In the genomic region with DNA sequence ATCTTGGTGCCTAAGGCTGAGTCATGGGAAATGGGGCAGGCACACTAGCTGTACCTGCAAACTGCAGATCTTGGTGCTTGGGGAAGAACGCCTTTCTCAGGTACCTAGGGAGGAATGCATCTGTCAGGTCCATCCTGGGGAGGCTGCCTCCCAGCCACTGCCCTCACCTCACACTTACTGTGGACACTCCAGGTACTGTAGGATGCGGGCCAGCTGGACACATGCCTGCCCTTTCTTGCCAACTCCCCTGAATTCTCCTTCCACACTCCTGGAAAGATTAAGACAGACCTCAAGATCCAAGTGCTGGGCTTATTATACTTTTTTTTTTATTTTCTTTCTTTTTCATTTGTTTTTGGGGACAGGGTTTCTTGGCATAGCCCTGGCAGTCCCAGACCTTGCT, we compare ENCODE assay signal across 15 mouse cellular contexts. TPM values are rescaled to one million over a fixed set of nuclear protein-coding genes. Genes with fewer than 3 reads are reported as not detected.
DNase-seq lines count a peak whose midpoint lies in the region; ATAC-seq lines count a peak whose summit lies in the region.
"Had no signal": no experiment of that assay in that cellular context is flagged by ENCODE, and none has a peak within 500 bp of the region (broad histone marks: within the 10 kb centered on the region; RNA-seq: fewer than 3 reads in every experiment).

No protein-coding gene starts in this region.

- peaks cover 23% of the 10 kb centered on the region for H3K4me1 ChIP-seq in heart, embryonic 13.5 days
- H3K4me1 ChIP-seq in limb, embryonic 13.5 days: peaks cover 23% of the 10 kb centered on the region
- H3K4me1 ChIP-seq in limb, embryonic 10.5 days: peaks cover 28% of the 10 kb centered on the region
- peaks cover 21% of the 10 kb centered on the region for H3K4me1 ChIP-seq in embryonic facial prominence, embryonic 10.5 days

- WGBS in heart, embryonic 13.5 days: 96% methylated on average over 2 of the region's 2 CpGs
- 95% methylated on average over 2 of the region's 2 CpGs for WGBS in limb, embryonic 13.5 days
- 92% methylated on average over 2 of the region's 2 CpGs for WGBS in limb, embryonic 10.5 days
- 95% methylated on average over 2 of the region's 2 CpGs for WGBS in embryonic facial prominence, embryonic 10.5 days

- intact Hi-C loops in heart, postnatal 36 days (cut with DNase I): no loop called here

- 0 out of 2 replicates have a peak, but pooled peaks cover 4% of the 10 kb centered on the region for H3K9me3 ChIP-seq in heart, embryonic 13.5 days
- 0 out of 2 replicates have a peak, but pooled peaks cover 4% of the 10 kb centered on the region for H3K9me3 ChIP-seq in limb, embryonic 13.5 days
- H3K9me3 ChIP-seq in limb, embryonic 10.5 days (replicated peaks): no peaks in the 10 kb centered on the region
- peaks cover 7% of the 10 kb centered on the region; the same call in 1 of the 2 replicates for H3K9me3 ChIP-seq in embryonic facial prominence, embryonic 10.5 days
- H3K9me3 ChIP-seq: neural tube, embryonic 13.5 days had no signal

- H3K4me2 ChIP-seq in heart, embryonic 13.5 days: peak overlapping the region; percentile 85; the same call in 1 of the 2 replicates
- H3K4me2 ChIP-seq in limb, embryonic 13.5 days (replicated peaks): peak overlapping the region; percentile 90

- no peak overlapping the region for H3K9ac ChIP-seq in heart, embryonic 13.5 days
- no peak overlapping the region for H3K9ac ChIP-seq in limb, embryonic 13.5 days
- H3K9ac ChIP-seq: liver, embryonic 14.5 days had no signal

- no peak overlapping the region for H3K27ac ChIP-seq in heart, embryonic 13.5 days (replicated peaks)
- H3K27ac ChIP-seq in limb, embryonic 13.5 days: no peak overlapping the region
- H3K27ac ChIP-seq in limb, embryonic 10.5 days: no peak overlapping the region
- H3K27ac ChIP-seq in embryonic facial prominence, embryonic 10.5 days (replicated peaks): no peak overlapping the region
- H3K27ac ChIP-seq: hindbrain, postnatal 0 days; kidney, postnatal 0 days; liver, embryonic 14.5 days; neural tube, embryonic 13.5 days had no signal

- peaks cover 48% of the 10 kb centered on the region for H3K36me3 ChIP-seq in heart, embryonic 13.5 days
- H3K36me3 ChIP-seq in limb, embryonic 13.5 days: peaks cover 52% of the 10 kb centered on the region
- H3K36me3 ChIP-seq in limb, embryonic 10.5 days: peaks cover 54% of the 10 kb centered on the region
- H3K36me3 ChIP-seq in embryonic facial prominence, embryonic 10.5 days (replicated peaks): peaks cover 54% of the 10 kb centered on the region

- no peaks in the 10 kb centered on the region for H3K27me3 ChIP-seq in heart, embryonic 13.5 days (replicated peaks)
- H3K27me3 ChIP-seq in limb, embryonic 13.5 days: no peaks in the 10 kb centered on the region
- no peaks in the 10 kb centered on the region for H3K27me3 ChIP-seq in limb, embryonic 10.5 days (ENCODE audit: low read depth, poor library complexity, severe bottlenecking)
- H3K27me3 ChIP-seq in embryonic facial prominence, embryonic 10.5 days (replicated peaks; ENCODE audit: low read depth, poor library complexity, severe bottlenecking): no peaks in the 10 kb centered on the region; the same call in 1 of the 2 replicates
- H3K27me3 ChIP-seq: heart, embryonic 12.5 days; neural tube, embryonic 13.5 days had no signal

- no peak for DNase-seq in heart, postnatal 36 days
- DNase-seq in limb, embryonic 10.5 days (ENCODE audit: low spot score): no peak
- DNase-seq in cerebellum, postnatal 14 days: peak; percentile 37 to 60
- DNase-seq in embryonic facial prominence, embryonic 10.5 days (ENCODE audit: low spot score): no peak
- DNase-seq in lung, adult 18-20 months: no peak
- DNase-seq: lung, postnatal 14 days; thymus, postnatal 25 days had no signal

- ATAC-seq in heart, embryonic 13.5 days (ENCODE audit: extremely low read depth, insufficient number of reproducible peaks, low FRiP score, low TSS enrichment): no peak
- ATAC-seq in limb, embryonic 13.5 days (ENCODE audit: low FRiP score, low read depth): no peak
- ATAC-seq: forebrain, embryonic 14.5 days; hindbrain, postnatal 0 days had no signal

- H3K4me3 ChIP-seq in heart, embryonic 13.5 days: no peak overlapping the region
- no peak overlapping the region for H3K4me3 ChIP-seq in limb, embryonic 13.5 days
- no peak overlapping the region for H3K4me3 ChIP-seq in limb, embryonic 10.5 days
- peak overlapping the region; percentile 77; the same call in 1 of the 2 replicates for H3K4me3 ChIP-seq in embryonic facial prominence, embryonic 10.5 days

RNA-seq across cellular contexts. Expression of gene Spout1, which starts 1.7 kb away (rescaled TPM):
- polyA plus RNA-seq in heart, embryonic 13.5 days (2015; fragmentation: Nextera tagmentation; extraction: Ambion mirVana): 33.6 TPM in 2 replicates
- 1 to 10 TPM; 5.8 to 6.0 TPM for total RNA-seq in heart, postnatal 36 days (2021)
- polyA plus RNA-seq in limb, embryonic 13.5 days (2015; fragmentation: Nextera tagmentation; extraction: Ambion mirVana): 87.8 and 96.7 TPM in 2 replicates
- polyA plus RNA-seq in limb, embryonic 10.5 days (2016; fragmentation: Nextera tagmentation; extraction: Ambion mirVana): 104 and 107 TPM in 2 replicates
- polyA plus RNA-seq in embryonic facial prominence, embryonic 10.5 days (2016; fragmentation: Nextera tagmentation; extraction: Ambion mirVana): 95.4 and 98.5 TPM in 2 replicates

RNA-seq across cellular contexts. Expression of gene Endog, which starts 5.3 kb away (rescaled TPM):
- 30.4 and 30.6 TPM in 2 replicates for polyA plus RNA-seq in heart, embryonic 13.5 days (2015; fragmentation: Nextera tagmentation; extraction: Ambion mirVana)
- total RNA-seq in heart, postnatal 36 days (2021): 10 to 100 TPM; 91.8 to 92.4 TPM
- polyA plus RNA-seq in limb, embryonic 13.5 days (2015; fragmentation: Nextera tagmentation; extraction: Ambion mirVana): 17.2 and 19.2 TPM in 2 replicates
- polyA plus RNA-seq in limb, embryonic 10.5 days (2016; fragmentation: Nextera tagmentation; extraction: Ambion mirVana): 15.2 and 19.5 TPM in 2 replicates
- polyA plus RNA-seq in embryonic facial prominence, embryonic 10.5 days (2016; fragmentation: Nextera tagmentation; extraction: Ambion mirVana): 18.3 and 19.9 TPM in 2 replicates

RNA-seq across cellular contexts. Expression of gene Kyat1, which starts 29.1 kb away (rescaled TPM):
- polyA plus RNA-seq in heart, embryonic 13.5 days (2015; fragmentation: Nextera tagmentation; extraction: Ambion mirVana): 16.3 and 17.2 TPM in 2 replicates
- total RNA-seq in heart, postnatal 36 days (2021): 10 to 100 TPM; 40.9 to 42.8 TPM
- polyA plus RNA-seq in limb, embryonic 13.5 days (2015; fragmentation: Nextera tagmentation; extraction: Ambion mirVana): 7.8 and 8.1 TPM in 2 replicates
- polyA plus RNA-seq in limb, embryonic 10.5 days (2016; fragmentation: Nextera tagmentation; extraction: Ambion mirVana): 7.5 and 8.4 TPM in 2 replicates
- 8.2 and 8.3 TPM in 2 replicates for polyA plus RNA-seq in embryonic facial prominence, embryonic 10.5 days (2016; fragmentation: Nextera tagmentation; extraction: Ambion mirVana)

RNA-seq across cellular contexts. Expression of gene Tbc1d13, which starts 43.0 kb away (rescaled TPM):
- 5.1 and 5.5 TPM in 2 replicates for polyA plus RNA-seq in heart, embryonic 13.5 days (2015; fragmentation: Nextera tagmentation; extraction: Ambion mirVana)
- 10 to 100 TPM; 17.5 to 18.0 TPM for total RNA-seq in heart, postnatal 36 days (2021)
- polyA plus RNA-seq in limb, embryonic 13.5 days (2015; fragmentation: Nextera tagmentation; extraction: Ambion mirVana): 10.1 and 10.7 TPM in 2 replicates
- 6.8 and 8.1 TPM in 2 replicates for polyA plus RNA-seq in limb, embryonic 10.5 days (2016; fragmentation: Nextera tagmentation; extraction: Ambion mirVana)
- 8.1 and 8.2 TPM in 2 replicates for polyA plus RNA-seq in embryonic facial prominence, embryonic 10.5 days (2016; fragmentation: Nextera tagmentation; extraction: Ambion mirVana)

RNA-seq across cellular contexts. Expression of gene Zer1, which starts 52.2 kb away (rescaled TPM):
- polyA plus RNA-seq in heart, embryonic 13.5 days (2015; fragmentation: Nextera tagmentation; extraction: Ambion mirVana): 5.6 and 6.3 TPM in 2 replicates
- 10 to 100 TPM; 24.3 to 27.3 TPM for total RNA-seq in heart, postnatal 36 days (2021)
- 11.2 and 12.5 TPM in 2 replicates for polyA plus RNA-seq in limb, embryonic 13.5 days (2015; fragmentation: Nextera tagmentation; extraction: Ambion mirVana)
- polyA plus RNA-seq in limb, embryonic 10.5 days (2016; fragmentation: Nextera tagmentation; extraction: Ambion mirVana): 6.5 and 9.3 TPM in 2 replicates
- polyA plus RNA-seq in embryonic facial prominence, embryonic 10.5 days (2016; fragmentation: Nextera tagmentation; extraction: Ambion mirVana): 7.1 and 7.4 TPM in 2 replicates

Comparison
In these comparisons a context has a peak if more than half of its experiments do, and no peak if none do; other contexts are left out.
1. DNase-seq: peak in cerebellum, postnatal 14 days (2 of 2); none in heart, postnatal 36 days (0 of 2), limb, embryonic 10.5 days (single experiment), embryonic facial prominence, embryonic 10.5 days (single experiment) and lung, adult 18-20 months (0 of 2).